Mouse (Mus musculus) heart, postnatal 10 days (tissue): ENCODE data around the gene Ttc9c. TPM values are rescaled to one million over a fixed set of nuclear protein-coding genes. Genes with fewer than 3 reads are reported as not detected.
"Not testable (repeated sequence)": the region's sequence is repeated elsewhere in the genome, so short reads cannot be mapped to it uniquely, and the experiment has no call there.

Experiments
- DNase-seq, 2 experiments: peaks; one replicate each; pipeline ENCODE4 v3.0.0; 2021
- intact Hi-C: fragments of 180-260 bp; cut with DNase I; formaldehyde crosslinking; loops from one replicate; pipeline ENCODE4 v1.15.1; 2025
- total RNA-seq, 2 experiments: library from RNA; stranded (reverse); gene quantifications; 2 replicates each; pipeline ENCODE4 v1.2.3; 2021

Gene Ttc9c
- total RNA-seq, result 10 to 100 TPM; 14.2 to 17.6 TPM

- peak; percentile 97 to 98 for DNase-seq
- intact Hi-C loops, result loop anchor here (2.0 kb wide), 1 partner anchor 16 kb away; the partner anchor contains the start of gene Zbtb3
These were observed at the start of gene Ttc9c for GRCm38 (mm10) chr19:8818801-8819595. TSS of gene Ttc9c (minus strand) at chr19:8819333.

GRCm38 (mm10) chr19:8864265-8864664, 45.1 kb upstream of the Ttc9c start:
- no peak for DNase-seq
- intact Hi-C loops, result no loop called here

GRCm38 (mm10) chr19:8859018-8859417, 39.9 kb upstream of the Ttc9c start:
- intact Hi-C loops, result loop anchor here (2.0 kb wide), 1 partner anchor 252 kb away; no protein-coding TSS in a partner anchor
- no peak for DNase-seq

GRCm38 (mm10) chr19:8857689-8858088, 38.6 kb upstream of the Ttc9c start:
- intact Hi-C loops, result loop anchor here (2.0 kb wide), 1 partner anchor 253 kb away; no protein-coding TSS in a partner anchor
- DNase-seq, result peak; percentile 50 to 69

GRCm38 (mm10) chr19:8853117-8853516, 34.0 kb upstream of the Ttc9c start:
- no peak for DNase-seq
- intact Hi-C loops, result no loop called here

GRCm38 (mm10) chr19:8852236-8852928, 33.2 kb upstream of the Ttc9c start:
- intact Hi-C loops, result no loop called here
- DNase-seq, result no peak

GRCm38 (mm10) chr19:8851639-8852038, 32.5 kb upstream of the Ttc9c start:
- intact Hi-C loops, result no loop called here
- no peak for DNase-seq

GRCm38 (mm10) chr19:8850402-8850901, 31.3 kb upstream of the Ttc9c start, which contains the start of gene Lrrn4cl:
TSS of gene Lrrn4cl (plus strand) at chr19:8850768.
- intact Hi-C loops, result no loop called here
- DNase-seq, result peak; percentile 47 to 67

- no peak for DNase-seq
- intact Hi-C loops, result no loop called here
These were observed 29.2 kb upstream of the Ttc9c start for GRCm38 (mm10) chr19:8848356-8848755.

- DNase-seq, result peak; percentile 84 to 93
- intact Hi-C loops, result loop anchor here (1.0 to 5.0 kb wide), 2 partner anchors 133 to 266 kb away; no protein-coding TSS in a partner anchor
These were observed 25.4 kb upstream of the Ttc9c start for GRCm38 (mm10) chr19:8844371-8845129.

- intact Hi-C loops, result loop anchor here (5.0 kb wide), 1 partner anchor 134 kb away; no protein-coding TSS in a partner anchor
- no peak for DNase-seq
These were observed 23.8 kb upstream of the Ttc9c start for GRCm38 (mm10) chr19:8842961-8843360.

GRCm38 (mm10) chr19:8841012-8841411, 21.9 kb upstream of the Ttc9c start:
- no peak for DNase-seq
- intact Hi-C loops, result loop anchor here (5.0 kb wide), 1 partner anchor 136 kb away; no protein-coding TSS in a partner anchor

- peak; percentile 83 for DNase-seq
- intact Hi-C loops, result loop anchor here (5.0 kb wide), 1 partner anchor 137 kb away; no protein-coding TSS in a partner anchor
These were observed 21.0 kb upstream of the Ttc9c start for GRCm38 (mm10) chr19:8839908-8840791.

GRCm38 (mm10) chr19:8839103-8839907, 20.2 kb upstream of the Ttc9c start, which contains the start of gene Gng3:
TSS of gene Gng3 (minus strand) at chr19:8839194.
- intact Hi-C loops, result no loop called here
- DNase-seq, result no peak

GRCm38 (mm10) chr19:8838041-8838730, 19.1 kb upstream of the Ttc9c start:
- intact Hi-C loops, result no loop called here
- DNase-seq, result peak; percentile 40 to 61

GRCm38 (mm10) chr19:8837251-8837791, 18.2 kb upstream of the Ttc9c start, which contains the start of gene Bscl2:
TSS of gene Bscl2 (plus strand) at chr19:8837467.
- intact Hi-C loops, result loop anchor here (2.0 kb wide), 1 partner anchor 17 kb away; the partner anchor contains the start of gene Hnrnpul2
- DNase-seq, result peak; percentile 89 to 90

GRCm38 (mm10) chr19:8836327-8836726, 17.2 kb upstream of the Ttc9c start:
- intact Hi-C loops, result loop anchor here (2.0 kb wide), 1 partner anchor 16 kb away; the partner anchor contains the start of gene Hnrnpul2
- DNase-seq, result not testable (repeated sequence)
